Mouse (Mus musculus): ENCODE data around the gene Tom1l1.

Gene Tom1l1

GRCm38 (mm10) chr11:90675479-90676110 lies 12.6 kb downstream of the Tom1l1 start:
- in situ Hi-C loops (cut with MboI, MseI): no loop called here

- in situ Hi-C loops (cut with MboI, MseI): no loop called here
Observed at GRCm38 (mm10) chr11:90667325-90667724, 20.8 kb downstream of the Tom1l1 start.

GRCm38 (mm10) chr11:90666916-90667315 lies 21.2 kb downstream of the Tom1l1 start:
- in situ Hi-C loops (cut with MboI, MseI): no loop called here

- in situ Hi-C loops (cut with MboI, MseI): no loop called here
Observed at GRCm38 (mm10) chr11:90666144-90666757, 21.9 kb downstream of the Tom1l1 start.

- in situ Hi-C loops (cut with MboI, MseI): no loop called here
Observed at GRCm38 (mm10) chr11:90665161-90665560, 23.0 kb downstream of the Tom1l1 start.

GRCm38 (mm10) chr11:90664345-90664986 lies 23.7 kb downstream of the Tom1l1 start:
- in situ Hi-C loops (cut with MboI, MseI): no loop called here

- in situ Hi-C loops (cut with MboI, MseI): no loop called here
Observed at GRCm38 (mm10) chr11:90663618-90664297, 24.4 kb downstream of the Tom1l1 start.

GRCm38 (mm10) chr11:90663052-90663451 lies 25.1 kb downstream of the Tom1l1 start:
- in situ Hi-C loops (cut with MboI, MseI): no loop called here

- in situ Hi-C loops (cut with MboI, MseI): no loop called here
Observed at GRCm38 (mm10) chr11:90660662-90661061, 27.5 kb downstream of the Tom1l1 start.

- in situ Hi-C loops (cut with MboI, MseI): no loop called here
Observed at GRCm38 (mm10) chr11:90657527-90657926, 30.6 kb downstream of the Tom1l1 start.

- in situ Hi-C loops (cut with MboI, MseI): no loop called here
Observed at GRCm38 (mm10) chr11:90652603-90653002, 35.6 kb downstream of the Tom1l1 start.

- in situ Hi-C loops (cut with MboI, MseI): no loop called here
Observed at GRCm38 (mm10) chr11:90650231-90650885, 37.8 kb downstream of the Tom1l1 start.

GRCm38 (mm10) chr11:90649777-90650176 lies 38.4 kb downstream of the Tom1l1 start:
- in situ Hi-C loops (cut with MboI, MseI): no loop called here

- in situ Hi-C loops (cut with MboI, MseI): no loop called here
Observed at GRCm38 (mm10) chr11:90638312-90638830, 49.8 kb downstream of the Tom1l1 start.

GRCm38 (mm10) chr11:90637440-90638311 lies 50.5 kb downstream of the Tom1l1 start, which contains the start of the genes Stxbp4 and Cox11:
Gene Stxbp4, minus strand, starts transcription at chr11:90638084.
Gene Cox11, plus strand, starts transcription at chr11:90638173.
- in situ Hi-C loops (cut with MboI, MseI): no loop called here

GRCm38 (mm10) chr11:90634661-90635060 lies 53.5 kb downstream of the Tom1l1 start:
- in situ Hi-C loops (cut with MboI, MseI): loop anchor here in 1 of 2 experiments (5.0 kb wide), 1 partner anchor 102 kb away; no protein-coding TSS in a partner anchor

GRCm38 (mm10) chr11:90632480-90632879 lies 55.7 kb downstream of the Tom1l1 start:
- in situ Hi-C loops (cut with MboI, MseI): loop anchor here in 1 of 2 experiments (5.0 kb wide), 1 partner anchor 100 kb away; no protein-coding TSS in a partner anchor

GRCm38 (mm10) chr11:90627751-90628150 lies 60.4 kb downstream of the Tom1l1 start:
- in situ Hi-C loops (cut with MboI, MseI): loop anchor here in 1 of 2 experiments (10.0 kb wide), 1 partner anchor 613 kb away; no protein-coding TSS in a partner anchor

GRCm38 (mm10) chr11:90625174-90625573 lies 63.0 kb downstream of the Tom1l1 start:
- in situ Hi-C loops (cut with MboI, MseI): loop anchor here in 1 of 2 experiments (10.0 kb wide), 1 partner anchor 610 kb away; no protein-coding TSS in a partner anchor

- in situ Hi-C loops (cut with MboI, MseI): loop anchor here (5.0 to 25.0 kb wide), 3 partner anchors 311 to 609 kb away; partner anchors contain the start of gene Gm45716 (in 1 of the 2)
Observed at GRCm38 (mm10) chr11:90623477-90623876, 64.7 kb downstream of the Tom1l1 start.
